Mouse (Mus musculus) gastrocnemius, postnatal 25 days (tissue): Measurements from ENCODE around the gene Capn8. TPM values are rescaled to one million over a fixed set of nuclear protein-coding genes. Genes with fewer than 3 reads are reported as not detected.
"Not testable (repeated sequence)": the region's sequence is repeated elsewhere in the genome, so short reads cannot be mapped to it uniquely, and the experiment has no call there.

ENCODE experiments used
- DNase-seq: peaks from one replicate; pipeline ENCODE4 v3.0.0; 2022
- total RNA-seq, 2 experiments: library from RNA; stranded (reverse); gene quantifications; 1 replicate in 1 of 2; 2 replicates in 1 of 2; pipeline ENCODE4 v1.2.3; 2021

Capn8 gene
- total RNA-seq, 2 experiments from 2014 or later = not detected

GRCm38 (mm10) chr1:182615465-182615864, 50.7 kb downstream of the Capn8 start:
- DNase-seq = no peak

- no peak for DNase-seq
Observed at GRCm38 (mm10) chr1:182618200-182618947, 53.6 kb downstream of the Capn8 start.

GRCm38 (mm10) chr1:182620470-182620869, 55.7 kb downstream of the Capn8 start:
- no peak for DNase-seq

- no peak for DNase-seq
Observed at GRCm38 (mm10) chr1:182621256-182621655, 56.4 kb downstream of the Capn8 start.

GRCm38 (mm10) chr1:182626197-182626596, 61.4 kb downstream of the Capn8 start:
- DNase-seq = no peak

GRCm38 (mm10) chr1:182629228-182629627, 64.4 kb downstream of the Capn8 start:
- no peak for DNase-seq

GRCm38 (mm10) chr1:182633712-182634294, 69.0 kb downstream of the Capn8 start:
- no peak for DNase-seq

GRCm38 (mm10) chr1:182639016-182639415, 74.2 kb downstream of the Capn8 start:
- DNase-seq = no peak

- no peak for DNase-seq
Observed at GRCm38 (mm10) chr1:182639456-182639855, 74.6 kb downstream of the Capn8 start.

GRCm38 (mm10) chr1:182640094-182640493, 75.3 kb downstream of the Capn8 start:
- DNase-seq = no peak

- DNase-seq = no peak
Observed at GRCm38 (mm10) chr1:182642779-182643178, 78.0 kb downstream of the Capn8 start.

GRCm38 (mm10) chr1:182644418-182644817, 79.6 kb downstream of the Capn8 start:
- not testable (repeated sequence) for DNase-seq

- no peak for DNase-seq
Observed at GRCm38 (mm10) chr1:182645211-182645668, 80.4 kb downstream of the Capn8 start.

GRCm38 (mm10) chr1:182646796-182647195, 82.0 kb downstream of the Capn8 start:
- no peak for DNase-seq

GRCm38 (mm10) chr1:182657760-182658159, 93.0 kb downstream of the Capn8 start:
- no peak for DNase-seq

GRCm38 (mm10) chr1:182660365-182660764, 95.6 kb downstream of the Capn8 start:
- DNase-seq = no peak

GRCm38 (mm10) chr1:182663671-182664070, 98.9 kb downstream of the Capn8 start:
- DNase-seq = peak; percentile 44

- DNase-seq = no peak
Observed at GRCm38 (mm10) chr1:182664841-182665240, 100.0 kb downstream of the Capn8 start.

GRCm38 (mm10) chr1:182667281-182667680, 102.5 kb downstream of the Capn8 start:
- DNase-seq = no peak

- DNase-seq = no peak
Observed at GRCm38 (mm10) chr1:182669741-182670140, 104.9 kb downstream of the Capn8 start.

- no peak for DNase-seq
Observed at GRCm38 (mm10) chr1:182670563-182671342, 105.9 kb downstream of the Capn8 start.

GRCm38 (mm10) chr1:182671343-182671624, 106.5 kb downstream of the Capn8 start:
- no peak for DNase-seq

- no peak for DNase-seq
Observed at GRCm38 (mm10) chr1:182675346-182675745, 110.5 kb downstream of the Capn8 start.
